Mouse (Mus musculus) intestine, postnatal 0 days (tissue): ENCODE data around the gene Fam83e. TPM values are rescaled to one million over a fixed set of nuclear protein-coding genes. Genes with fewer than 3 reads are reported as not detected.

Source experiments
- ATAC-seq: fragments of 200-750 bp; cut with Nextera tagmentation; 2 replicates; pipeline ENCODE4 v1.8.0; 2017; ENCODE audit warnings: mild to moderate bottlenecking, moderate TSS enrichment, moderate library complexity
- H3K27ac ChIP-seq: fragments of 300-500 bp; sonication (generic); 2 replicates; pipeline ENCODE4 v1.5.1; 2014; ENCODE audit warnings: mild to moderate bottlenecking, low read depth, low read length, moderate library complexity
- H3K27me3 ChIP-seq: fragments of 300-500 bp; sonication (generic); replicated peaks from 2 replicates; pipeline ENCODE4 v1.6.1; 2014; ENCODE audit warnings: low read length, mixed read lengths; ENCODE audit not compliant: control insufficient read depth, insufficient read depth
- H3K36me3 ChIP-seq: fragments of 300-500 bp; sonication (generic); 2 replicates; pipeline ENCODE4 v1.6.1; 2014; ENCODE audit warnings: mild to moderate bottlenecking, moderate library complexity; ENCODE audit not compliant: control insufficient read depth, insufficient read depth
- H3K4me1 ChIP-seq: fragments of 300-500 bp; sonication (generic); replicated peaks from 2 replicates; pipeline ENCODE4 v1.6.1; 2014; ENCODE audit warnings: antibody characterized with exemption, low read length, mixed read lengths; ENCODE audit not compliant: control insufficient read depth, insufficient read depth
- H3K4me2 ChIP-seq: fragments of 300-500 bp; sonication (generic); replicated peaks from 2 replicates; pipeline ENCODE4 v1.6.1; 2014; ENCODE audit warnings: low read depth, mild to moderate bottlenecking, moderate library complexity
- H3K4me3 ChIP-seq: fragments of 300-500 bp; sonication (generic); 2 replicates; pipeline ENCODE4 v1.5.1; 2014; ENCODE audit warnings: low read depth, low read length
- H3K9ac ChIP-seq: fragments of 300-500 bp; sonication (generic); 2 replicates; pipeline ENCODE4 v1.6.1; 2014; ENCODE audit warnings: mild to moderate bottlenecking, low read depth, low read length
- H3K9me3 ChIP-seq: fragments of 300-500 bp; sonication (generic); 2 replicates; pipeline ENCODE4 v1.6.1; 2016; ENCODE audit warnings: mixed run types; ENCODE audit not compliant: control insufficient read depth
- CTCF ChIP-seq: sonication (generic); IDR thresholded peaks from 2 replicates; pipeline ENCODE4 v1.5.1; 2016; ENCODE audit warnings: low read depth, mild to moderate bottlenecking, control low read depth, antibody characterized with exemption, moderate library complexity
- WGBS: fragments of 180-500 bp; shearing (Covaris S2); extraction: QIAGEN DNeasy Blood & Tissue Kit; methylation state at CpG from one replicate; pipeline ENCODE4 v1.1.7; 2014; 5-methylcytosine and 5-hydroxymethylcytosine counted together
- polyA plus RNA-seq: library from polyadenylated mRNA; unstranded; fragments of >200 nt; fragmentation: Nextera tagmentation; extraction: Ambion mirVana; gene quantifications from 2 replicates; pipeline ENCODE4 v1.2.1, GENCODE M21; 2015

Fam83e gene
- polyA plus RNA-seq, 1 experiment from 2014 or later = 16.7 TPM

DNA sequence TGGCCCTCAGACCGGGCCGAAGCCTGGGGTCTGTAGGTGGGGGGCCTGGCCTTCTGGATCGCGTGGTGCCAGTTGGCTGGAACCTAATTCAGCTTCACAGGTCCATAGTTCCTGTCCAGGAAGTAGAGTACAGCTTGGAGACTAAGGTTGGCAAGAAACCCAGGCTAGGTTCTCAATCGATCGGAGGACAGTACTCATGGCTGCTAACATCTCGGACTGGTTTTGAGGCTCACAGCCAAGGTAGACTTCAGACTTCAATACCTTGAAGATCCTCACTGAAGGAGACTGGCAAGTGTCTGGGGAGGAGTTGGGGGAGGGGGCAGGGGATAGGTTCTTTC is 191 bp downstream of the Fam83e start:
- Histone ChIP-seq H3K36me3 (peaks cover 52% of the 10 kb centered on the region), H3K4me2 (peak overlapping the region; percentile 57), H3K9ac (peak overlapping the region; percentile 45), H3K27me3 (no peaks in the 10 kb centered on the region), H3K4me1 (peaks cover 9% of the 10 kb centered on the region; the same call in 1 of the 2 replicates), H3K9me3 (no peaks in the 10 kb centered on the region), H3K4me3 (peak overlapping the region; percentile 33), H3K27ac (peak overlapping the region; percentile 86)
- ATAC-seq = no peak
- WGBS = 38% methylated on average over 7 of the region's 7 CpGs
- TF ChIP-seq CTCF = no peak

DNA sequence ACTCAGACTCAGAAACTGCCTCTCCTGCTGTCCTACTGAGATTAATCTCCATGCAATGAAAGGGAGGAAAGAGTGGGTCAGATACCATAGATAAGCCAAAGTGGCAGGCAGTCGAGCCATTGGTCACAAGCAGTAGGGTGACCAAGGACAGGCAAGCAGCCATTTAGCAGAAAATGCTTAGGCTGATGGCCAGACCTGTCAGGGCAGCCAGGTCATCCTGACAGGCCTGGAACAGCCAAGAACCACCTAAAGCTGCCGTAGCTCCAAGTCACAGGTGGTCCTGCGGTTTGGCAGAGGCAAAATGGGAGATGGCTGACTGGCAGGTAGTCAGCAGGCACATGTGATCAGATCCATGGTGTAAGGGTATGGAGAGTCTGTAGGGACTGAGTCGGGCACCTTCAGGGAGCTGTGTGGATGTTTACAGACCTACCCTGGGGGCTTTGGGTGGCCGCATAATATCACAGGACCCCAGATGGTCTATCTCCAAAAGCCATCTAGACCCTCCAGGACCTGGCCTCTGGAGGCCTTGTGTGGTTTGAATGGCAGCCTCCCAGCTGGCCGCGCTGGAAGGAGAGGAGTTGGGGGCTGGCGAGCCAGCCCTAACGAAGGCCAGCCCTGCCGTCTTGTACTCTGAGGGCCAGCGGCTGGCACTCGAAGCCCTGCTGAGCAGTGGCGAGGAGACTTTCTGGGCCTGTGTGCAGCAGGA is 783 bp downstream of the Fam83e start:
- 58% methylated on average over 13 of the region's 13 CpGs for WGBS
- Histone ChIP-seq H3K4me1 (0 out of 2 replicates have a peak, but pooled peaks cover 6% of the 10 kb centered on the region), H3K9me3 (no peaks in the 10 kb centered on the region), H3K27me3 (no peaks in the 10 kb centered on the region), H3K36me3 (peaks cover 52% of the 10 kb centered on the region), H3K27ac (peak overlapping the region; percentile 86), H3K9ac (peak overlapping the region; percentile 45), H3K4me3 (peak overlapping the region; percentile 33), H3K4me2 (peak overlapping the region; percentile 57)
- TF ChIP-seq CTCF = no peak
- ATAC-seq = no peak

DNA sequence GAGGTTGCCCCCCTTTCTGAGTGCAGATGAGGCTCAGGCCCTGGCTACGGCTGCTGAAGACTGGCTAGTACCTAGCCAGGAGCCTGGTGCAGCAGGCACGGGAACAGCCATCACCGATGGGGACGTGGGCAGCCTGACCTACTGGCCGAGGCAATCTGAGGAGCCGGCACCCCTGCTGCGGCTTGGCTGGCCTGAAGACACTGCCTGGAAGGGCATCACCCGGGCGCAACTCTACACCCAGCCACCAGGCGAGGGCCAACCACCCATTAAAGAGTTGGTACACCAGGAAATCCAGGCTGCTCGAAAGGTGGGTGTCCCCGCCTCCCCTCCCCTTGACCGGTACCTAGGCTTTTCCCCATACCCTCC is 1.3 kb downstream of the Fam83e start:
- H3K9ac ChIP-seq = peak overlapping the region; percentile 45
- peak overlapping the region; percentile 57 for H3K4me2 ChIP-seq
- H3K27ac ChIP-seq = peak overlapping the region; percentile 86

DNA sequence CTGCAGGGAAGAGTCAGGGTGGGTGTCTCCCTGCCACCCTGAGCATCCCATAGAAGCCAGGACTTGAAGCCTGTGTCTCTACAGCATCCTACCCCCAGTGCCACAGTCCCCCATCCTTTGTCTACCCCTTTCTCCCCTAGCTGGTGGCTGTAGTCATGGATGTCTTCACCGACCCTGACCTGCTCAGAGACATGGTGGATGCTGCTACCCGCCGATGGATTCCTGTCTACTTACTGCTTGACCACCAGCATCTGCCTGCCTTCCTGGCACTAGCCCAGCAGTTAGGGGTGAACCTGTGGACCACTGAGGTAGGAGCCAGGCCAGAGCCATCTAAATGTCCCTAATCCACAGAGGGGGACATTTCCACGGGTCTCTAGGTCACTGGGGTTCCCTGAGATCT is 2.3 kb downstream of the Fam83e start:
- Histone ChIP-seq H3K4me2 (peak overlapping the region; percentile 57; the same call in 1 of the 2 replicates), H3K27me3 (no peaks in the 10 kb centered on the region), H3K4me1 (0 out of 2 replicates have a peak, but pooled peaks cover 2% of the 10 kb centered on the region), H3K4me3 (no peak overlapping the region), H3K27ac (peak overlapping the region; percentile 86; the same call in 1 of the 2 replicates), H3K9me3 (no peaks in the 10 kb centered on the region), H3K36me3 (peaks cover 52% of the 10 kb centered on the region), H3K9ac (no peak overlapping the region)
- no peak for TF ChIP-seq CTCF
- no peak for ATAC-seq
- WGBS = 86% methylated on average over 4 of the region's 4 CpGs

More for the DNA sequence above, 1.3 kb downstream of the Fam83e start:
- 52% methylated on average over 13 of the region's 13 CpGs for WGBS
- 0 out of 2 replicates have a peak, but pooled peaks have one; percentile 1 for ATAC-seq
- TF ChIP-seq CTCF = peak; percentile 48
- Histone ChIP-seq H3K36me3 (peaks cover 52% of the 10 kb centered on the region), H3K4me3 (peak overlapping the region; percentile 33), H3K4me1 (0 out of 2 replicates have a peak, but pooled peaks cover 2% of the 10 kb centered on the region), H3K9me3 (no peaks in the 10 kb centered on the region), H3K27me3 (no peaks in the 10 kb centered on the region)

DNA sequence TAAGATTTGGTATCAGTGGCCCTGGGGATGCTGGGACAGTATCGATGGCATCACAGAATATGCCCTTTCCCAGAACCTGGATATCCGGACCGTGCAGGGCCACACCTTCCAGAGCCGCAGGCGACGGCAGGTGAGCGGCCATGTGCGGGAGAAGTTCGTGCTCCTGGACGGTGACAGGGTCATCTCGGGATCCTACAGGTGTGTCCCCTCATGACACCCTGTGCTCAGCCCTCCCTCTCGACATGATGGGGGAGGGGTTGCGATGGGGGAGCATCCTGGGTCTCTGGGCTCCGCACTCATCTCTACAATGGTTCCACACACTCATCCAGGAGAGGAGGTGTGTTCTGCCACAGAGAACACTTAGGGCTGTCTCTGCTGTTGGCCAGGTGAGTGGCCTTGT is 2.8 kb downstream of the Fam83e start:
- Histone ChIP-seq H3K9me3 (no peaks in the 10 kb centered on the region), H3K4me2 (no peak overlapping the region), H3K27me3 (no peaks in the 10 kb centered on the region), H3K4me1 (0 out of 2 replicates have a peak, but pooled peaks cover 2% of the 10 kb centered on the region), H3K9ac (no peak overlapping the region), H3K36me3 (peaks cover 53% of the 10 kb centered on the region), H3K27ac (no peak overlapping the region; the same call in 1 of the 2 replicates), H3K4me3 (no peak overlapping the region)
- ATAC-seq = no peak
- no peak for TF ChIP-seq CTCF
- 90% methylated on average over 14 of the region's 14 CpGs for WGBS

DNA sequence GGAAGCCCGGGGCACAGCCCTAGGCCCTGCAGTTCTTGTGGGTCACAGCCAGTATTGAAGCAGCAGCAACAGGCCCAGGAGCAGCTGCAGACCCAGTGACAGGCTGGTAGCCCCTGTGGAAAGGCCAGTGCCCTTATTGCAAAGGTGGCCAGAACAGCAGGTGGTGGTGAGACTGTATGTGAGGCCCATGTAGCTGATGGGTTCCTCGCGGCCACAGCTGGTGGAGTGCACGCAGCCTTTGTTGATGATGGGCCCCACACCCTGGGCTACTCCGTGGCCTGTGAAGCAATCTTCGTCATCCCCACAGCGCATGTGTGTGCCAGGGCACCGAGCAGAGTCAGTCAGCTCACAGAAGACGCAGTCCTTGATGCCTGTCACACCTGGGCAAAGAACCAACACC is 4.1 kb downstream of the Fam83e start:
- no peak overlapping the region for H3K9ac ChIP-seq
- 73% methylated on average over 9 of the region's 9 CpGs for WGBS
- H3K4me3 ChIP-seq = no peak overlapping the region
- H3K27ac ChIP-seq = no peak overlapping the region; the same call in 1 of the 2 replicates
- H3K4me2 ChIP-seq = no peak overlapping the region
- H3K36me3 ChIP-seq = peaks cover 46% of the 10 kb centered on the region
- no peak for ATAC-seq
- no peak for TF ChIP-seq CTCF
- H3K4me1 ChIP-seq = 0 out of 2 replicates have a peak, but pooled peaks cover 10% of the 10 kb centered on the region
- H3K27me3 ChIP-seq = no peaks in the 10 kb centered on the region
- H3K9me3 ChIP-seq = no peaks in the 10 kb centered on the region
